Mouse (Mus musculus) C2C12 (cell line): ENCODE results near the gene Vps37d. TPM values are rescaled to one million over a fixed set of nuclear protein-coding genes. Genes with fewer than 3 reads are reported as not detected.

Experiments used
- H3K27me3 ChIP-seq: one replicate; pipeline ENCODE4 v1.6.1; 2011; ENCODE audit not compliant: control insufficient read depth, insufficient read depth, insufficient read length
- H3K36me3 ChIP-seq: one replicate; pipeline ENCODE4 v1.6.1; 2011; ENCODE audit not compliant: control insufficient read depth, insufficient read depth
- H3K4me3 ChIP-seq: one replicate; pipeline ENCODE4 v1.5.1; 2011; ENCODE audit warnings: mild to moderate bottlenecking, control low read depth; ENCODE audit not compliant: poor library complexity, insufficient read depth, severe bottlenecking
- H3K79me2 ChIP-seq: one replicate; pipeline ENCODE4 v1.6.1; 2011; ENCODE audit not compliant: control insufficient read depth, insufficient read depth
- H3K79me3 ChIP-seq: one replicate; pipeline ENCODE4 v1.6.1; 2011; ENCODE audit warnings: low read depth, control low read depth
- H3ac ChIP-seq: one replicate; pipeline ENCODE3; 2011; ENCODE audit warnings: low read depth; ENCODE audit not compliant: control insufficient read depth, insufficient read length
- CEBPB ChIP-seq: IDR thresholded peaks from one replicate; pipeline ENCODE4 v1.6.1; 2011; ENCODE audit warnings: low read depth, mild to moderate bottlenecking, control low read depth, moderate library complexity
- CTCF ChIP-seq: IDR thresholded peaks from one replicate; pipeline ENCODE4 v1.5.1; 2011; ENCODE audit not compliant: control insufficient read depth, insufficient read depth, insufficient read length
- FOSL1 ChIP-seq: IDR thresholded peaks from one replicate; pipeline ENCODE4 v1.8.0; 2011; ENCODE audit warnings: mild to moderate bottlenecking, low read length; ENCODE audit not compliant: poor library complexity, insufficient read depth, severe bottlenecking
- MAX ChIP-seq: IDR thresholded peaks from one replicate; pipeline ENCODE4 v1.6.1; 2011; ENCODE audit warnings: mild to moderate bottlenecking, control low read depth
- MYOD1 ChIP-seq: IDR thresholded peaks from one replicate; pipeline ENCODE4 v1.6.1; 2011; ENCODE audit warnings: low read depth; ENCODE audit not compliant: control insufficient read depth, insufficient read length
- MYOG ChIP-seq: IDR thresholded peaks from one replicate; pipeline ENCODE4 v1.6.1; 2011; ENCODE audit not compliant: control insufficient read depth, insufficient read length; ENCODE audit errors: extremely low read depth
- USF1 ChIP-seq: IDR thresholded peaks from one replicate; pipeline ENCODE4 v1.6.1; 2011; ENCODE audit warnings: low read depth, mild to moderate bottlenecking, control low read depth, moderate library complexity
- polyA plus RNA-seq: library from polyadenylated mRNA; unstranded; fragments of >200 nt; fragmentation: generic; extraction: Trizol; gene quantifications from one replicate; pipeline ENCODE4 v1.2.1, GENCODE M21; 2012; ENCODE audit warnings: missing spikeins

Gene Vps37d
- polyA plus RNA-seq, 1 experiment, result 3.5 TPM

DNA sequence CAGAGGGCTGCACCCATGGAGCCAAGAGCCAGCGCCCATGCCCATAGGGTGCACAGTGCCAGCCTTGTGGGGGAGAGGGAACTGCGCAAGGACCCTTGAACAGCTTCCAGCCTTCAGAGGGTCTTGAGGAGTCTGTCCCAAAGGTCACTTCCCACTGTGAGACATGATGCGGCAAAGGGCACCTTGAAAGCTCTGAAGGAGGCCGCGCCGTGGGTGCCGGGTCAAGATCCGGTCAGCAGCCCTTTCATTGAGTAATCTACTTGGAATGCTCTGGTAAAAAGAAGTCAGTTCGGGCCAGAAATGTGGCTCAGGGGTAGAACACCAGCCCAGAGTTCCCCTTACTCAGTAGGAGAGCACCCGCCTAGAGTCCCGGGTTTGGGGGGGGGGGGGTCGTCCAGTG, 35.7 kb upstream of the Vps37d start:
- Histone ChIP-seq H3K79me2 (no peaks in the 10 kb centered on the region), H3K4me3 (no peak overlapping the region), H3ac (no peak overlapping the region), H3K27me3 (peaks cover 32% of the 10 kb centered on the region), H3K36me3 (no peaks in the 10 kb centered on the region), H3K79me3 (no peaks in the 10 kb centered on the region)
- TF ChIP-seq FOSL1 (no peak), MYOD1 (no peak), CTCF (no peak)

DNA sequence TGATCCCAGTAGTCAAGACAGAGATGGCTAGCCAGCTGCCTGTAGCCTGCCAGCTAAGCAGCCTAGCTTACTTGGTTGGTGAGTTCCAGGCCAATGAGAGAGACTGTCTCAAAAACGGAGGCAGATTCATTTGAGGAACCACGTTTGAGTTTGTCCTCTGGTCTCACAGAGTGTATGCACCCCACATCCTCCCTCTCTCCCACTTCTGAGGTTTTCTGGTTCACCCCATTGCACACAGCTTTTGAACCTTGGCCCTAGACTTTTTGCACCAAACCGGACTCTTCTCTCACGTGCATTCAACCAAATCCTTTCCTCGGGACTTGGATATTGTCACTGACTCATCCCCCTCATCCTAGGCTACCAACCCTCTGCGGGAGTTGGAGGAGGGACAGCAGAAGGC, 31.9 kb upstream of the Vps37d start:
- Histone ChIP-seq H3K4me3 (no peak overlapping the region), H3K36me3 (no peaks in the 10 kb centered on the region), H3K79me3 (no peaks in the 10 kb centered on the region), H3K79me2 (no peaks in the 10 kb centered on the region), H3K27me3 (peaks cover 64% of the 10 kb centered on the region), H3ac (no peak overlapping the region)
- TF ChIP-seq USF1, result no peak
- no peak for TF ChIP-seq FOSL1
- no peak for TF ChIP-seq MYOD1
- no peak for TF ChIP-seq CTCF
- no peak for TF ChIP-seq CEBPB
- no peak for TF ChIP-seq MAX

DNA sequence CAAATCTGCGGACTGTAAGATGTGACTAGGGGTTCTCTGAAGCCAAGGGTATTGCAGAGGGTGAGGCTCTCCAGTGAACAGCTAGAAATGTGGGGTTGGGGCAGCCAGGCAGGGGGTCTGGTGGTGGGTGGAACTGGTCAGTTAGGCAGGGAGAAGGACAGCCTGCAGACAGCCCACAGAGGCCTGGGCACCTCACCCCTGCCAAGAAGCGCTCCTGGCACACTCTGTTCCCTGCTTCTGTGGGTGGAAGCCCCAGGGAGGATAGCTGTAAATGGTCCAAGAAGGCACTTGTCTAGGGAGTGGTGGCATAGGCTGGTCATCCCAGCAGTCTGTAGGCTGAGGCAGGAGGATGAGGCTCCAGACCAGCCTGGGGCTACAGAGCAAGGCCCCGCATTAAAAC, 31.4 kb upstream of the Vps37d start:
- H3K79me3 ChIP-seq, result no peaks in the 10 kb centered on the region
- H3K36me3 ChIP-seq, result no peaks in the 10 kb centered on the region
- H3K4me3 ChIP-seq, result no peak overlapping the region
- no peak for TF ChIP-seq USF1
- no peak for TF ChIP-seq CTCF
- H3K27me3 ChIP-seq, result peaks cover 67% of the 10 kb centered on the region
- H3K79me2 ChIP-seq, result no peaks in the 10 kb centered on the region
- H3ac ChIP-seq, result no peak overlapping the region

DNA sequence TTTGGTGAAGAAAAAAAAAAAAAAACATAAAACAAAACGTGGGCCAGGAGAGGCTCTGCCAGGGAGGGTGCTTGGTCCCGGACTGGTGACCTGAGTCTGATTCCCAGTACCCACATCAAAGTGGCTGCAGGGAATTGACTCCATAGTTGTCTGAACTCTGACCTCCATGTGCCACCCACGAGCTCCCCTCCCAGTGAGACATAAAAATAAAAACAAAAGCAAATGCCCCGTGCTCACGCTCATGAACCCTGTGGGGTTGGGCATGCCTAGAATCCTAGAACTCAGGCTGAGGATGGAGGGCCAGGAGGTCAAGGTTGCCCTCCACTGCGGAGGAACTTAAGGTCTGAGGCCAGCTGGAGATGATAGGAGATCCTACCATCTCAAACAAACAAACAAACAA, 31.0 kb upstream of the Vps37d start:
- Histone ChIP-seq H3K79me3 (no peaks in the 10 kb centered on the region), H3ac (no peak overlapping the region), H3K36me3 (no peaks in the 10 kb centered on the region), H3K27me3 (peaks cover 69% of the 10 kb centered on the region), H3K79me2 (no peaks in the 10 kb centered on the region), H3K4me3 (no peak overlapping the region)
- no peak for TF ChIP-seq MAX
- no peak for TF ChIP-seq CTCF
- TF ChIP-seq FOSL1, result no peak
- TF ChIP-seq CEBPB, result no peak
- no peak for TF ChIP-seq USF1
- TF ChIP-seq MYOG, result no peak
- no peak for TF ChIP-seq MYOD1

DNA sequence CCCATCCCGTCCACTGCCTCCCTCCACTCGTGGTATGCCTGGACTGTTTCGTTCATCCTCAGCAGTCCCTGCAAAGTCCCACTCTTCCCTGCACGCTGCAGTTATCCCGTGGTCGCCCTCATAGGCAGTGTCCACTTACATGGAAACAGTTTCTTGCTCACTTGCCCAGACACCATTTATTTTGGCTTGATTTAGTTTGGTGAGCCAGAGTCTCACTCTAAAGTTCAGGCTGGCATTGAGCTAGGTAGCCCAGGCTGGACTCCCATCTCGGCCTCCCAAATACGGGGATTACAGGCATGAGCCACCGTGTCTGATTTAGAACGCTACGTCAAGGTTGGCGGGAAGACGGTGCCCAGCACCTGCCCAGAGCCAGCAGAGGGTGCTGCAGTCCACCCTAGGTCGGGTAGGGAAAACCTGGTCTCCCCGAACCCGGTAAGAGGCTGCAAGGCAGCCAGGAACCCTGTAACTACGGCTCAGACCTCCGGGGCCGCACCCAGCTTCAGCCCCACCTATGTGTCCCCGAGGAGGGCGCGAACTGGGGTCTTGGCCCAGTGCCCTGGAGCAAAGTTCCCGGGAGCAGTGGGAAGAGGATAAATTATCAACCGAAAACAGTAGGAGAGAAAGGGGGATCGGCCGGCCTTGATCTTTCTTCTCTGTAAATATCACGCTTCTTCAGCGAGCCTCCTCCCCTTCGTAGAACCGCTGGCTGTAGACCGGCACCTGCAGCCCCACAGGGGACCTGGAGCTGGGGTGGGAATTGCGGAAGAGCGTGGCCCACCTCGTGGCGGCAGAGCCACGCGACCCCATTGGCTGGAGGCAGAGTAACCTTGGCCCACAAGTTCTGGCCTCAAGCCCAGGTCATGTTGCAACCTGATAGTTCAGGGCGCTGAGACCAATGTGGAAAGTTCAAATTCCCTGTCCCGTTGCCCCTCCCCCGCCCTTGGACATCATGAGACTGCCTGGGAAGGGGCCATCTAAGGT, 29.7 kb upstream of the Vps37d start:
- Histone ChIP-seq H3K27me3 (peaks cover 60% of the 10 kb centered on the region), H3ac (no peak overlapping the region), H3K36me3 (no peaks in the 10 kb centered on the region), H3K79me2 (no peaks in the 10 kb centered on the region), H3K79me3 (no peaks in the 10 kb centered on the region), H3K4me3 (no peak overlapping the region)
- TF ChIP-seq MYOG (no peak), FOSL1 (no peak), USF1 (no peak), MYOD1 (no peak), CTCF (no peak), CEBPB (no peak), MAX (no peak)

DNA sequence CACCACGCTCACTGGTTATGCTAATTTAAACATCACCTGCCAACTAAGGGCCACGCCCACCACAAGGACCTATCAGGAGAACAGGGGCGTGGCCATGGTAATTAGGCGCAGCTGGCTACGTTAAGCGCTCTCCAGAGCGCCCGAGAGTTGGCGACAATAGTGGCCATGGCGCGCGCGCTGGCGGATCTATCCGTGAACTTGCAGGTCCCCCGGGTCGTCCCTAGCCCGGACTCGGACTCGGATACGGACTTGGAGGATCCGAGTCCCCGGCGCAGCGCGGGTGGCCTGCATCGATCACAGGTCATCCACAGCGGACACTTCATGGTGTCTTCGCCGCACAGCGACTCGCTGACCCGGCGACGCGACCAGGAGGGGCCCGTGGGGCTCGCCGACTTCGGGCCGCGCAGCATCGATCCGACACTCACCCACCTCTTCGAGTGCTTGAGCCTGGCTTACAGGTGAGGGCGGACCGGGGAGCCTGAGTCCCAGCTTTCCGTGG, 28.7 kb upstream of the Vps37d start:
- TF ChIP-seq FOSL1 (no peak), USF1 (no peak), MYOD1 (no peak), CTCF (no peak), CEBPB (no peak), MYOG (no peak), MAX (no peak)

More for the DNA sequence above, 28.7 kb upstream of the Vps37d start:
- Histone ChIP-seq H3K79me3 (no peaks in the 10 kb centered on the region), H3ac (no peak overlapping the region), H3K79me2 (no peaks in the 10 kb centered on the region), H3K4me3 (no peak overlapping the region), H3K27me3 (peaks cover 56% of the 10 kb centered on the region), H3K36me3 (no peaks in the 10 kb centered on the region)
